Mouse (Mus musculus) spleen, embryonic (tissue): ENCODE measurements at regions not wholly inside any gene's neighbourhood (a gene's known extent, or its start where the extent isn't known, plus 50 kb on each side); places are given as distances from the start of the nearest gene placed in this dataset.
"Not testable (repeated sequence)": the region's sequence is repeated elsewhere in the genome, so short reads cannot be mapped to it uniquely, and the experiment has no call there.

Source experiments
- CTCF ChIA-PET: fragments of 350-600 bp; sonication (Branson Sonifier 250); formaldehyde crosslinking; loops from one replicate; lab custom pipeline; 2022; lab: Charles Lee

- CTCF ChIA-PET: interaction anchor here (0.6 kb wide), 1 partner anchor 219 kb away, joined by 3 read pairs; no protein-coding TSS in a partner anchor
Measured at GRCm38 (mm10) chr9:30697533-30697932, 224.7 kb downstream of the Adamts15 start.

DNA sequence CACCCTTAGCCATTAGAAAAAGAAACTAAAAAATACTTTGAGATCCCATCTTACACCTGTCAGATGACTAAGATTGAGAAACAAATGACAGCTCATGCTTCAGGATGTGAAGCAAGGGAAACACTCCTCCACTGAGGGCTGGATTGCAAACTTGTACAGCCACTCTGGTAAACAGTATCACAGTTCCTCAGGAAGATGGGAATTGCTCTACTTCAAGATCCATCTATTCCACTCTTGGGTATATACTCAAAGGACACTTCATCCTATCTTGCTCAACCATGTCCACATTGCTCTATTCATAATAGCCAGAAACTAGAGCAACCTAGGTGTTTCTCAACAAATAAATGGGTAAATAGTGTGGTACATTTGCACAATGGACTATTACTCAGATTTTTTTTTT is 241.2 kb downstream of the Snx19 start:
- CTCF ChIA-PET: no interaction called here

- CTCF ChIA-PET: no interaction called here
Measured at GRCm38 (mm10) chr9:30662456-30662855, 235.5 kb downstream of the Snx19 start.

GRCm38 (mm10) chr9:30653961-30654360 is 227.1 kb downstream of the Snx19 start:
- CTCF ChIA-PET: no interaction called here

DNA sequence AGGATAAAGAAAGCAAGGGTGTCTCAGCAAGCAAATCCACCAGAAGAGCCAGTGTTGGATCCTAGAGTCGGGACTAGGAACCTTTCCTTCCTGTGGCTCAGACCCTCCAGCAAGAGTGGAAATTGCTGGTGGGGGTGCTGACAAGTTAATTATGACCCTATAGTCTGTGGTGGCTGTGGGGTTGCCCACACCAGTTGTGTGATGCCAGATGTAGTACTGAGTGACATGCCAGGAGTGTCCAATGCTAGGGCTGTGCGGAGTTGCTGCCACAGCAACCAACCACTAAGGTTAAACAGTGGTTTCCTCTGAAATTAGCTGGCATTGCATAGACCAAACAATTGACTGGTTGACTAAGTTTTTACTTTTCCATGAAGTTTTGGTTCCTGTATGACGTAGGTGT is 226.3 kb downstream of the Snx19 start:
- CTCF ChIA-PET: no interaction called here

- CTCF ChIA-PET: no interaction called here
Measured at GRCm38 (mm10) chr9:30649392-30650054, 222.6 kb downstream of the Snx19 start.

DNA sequence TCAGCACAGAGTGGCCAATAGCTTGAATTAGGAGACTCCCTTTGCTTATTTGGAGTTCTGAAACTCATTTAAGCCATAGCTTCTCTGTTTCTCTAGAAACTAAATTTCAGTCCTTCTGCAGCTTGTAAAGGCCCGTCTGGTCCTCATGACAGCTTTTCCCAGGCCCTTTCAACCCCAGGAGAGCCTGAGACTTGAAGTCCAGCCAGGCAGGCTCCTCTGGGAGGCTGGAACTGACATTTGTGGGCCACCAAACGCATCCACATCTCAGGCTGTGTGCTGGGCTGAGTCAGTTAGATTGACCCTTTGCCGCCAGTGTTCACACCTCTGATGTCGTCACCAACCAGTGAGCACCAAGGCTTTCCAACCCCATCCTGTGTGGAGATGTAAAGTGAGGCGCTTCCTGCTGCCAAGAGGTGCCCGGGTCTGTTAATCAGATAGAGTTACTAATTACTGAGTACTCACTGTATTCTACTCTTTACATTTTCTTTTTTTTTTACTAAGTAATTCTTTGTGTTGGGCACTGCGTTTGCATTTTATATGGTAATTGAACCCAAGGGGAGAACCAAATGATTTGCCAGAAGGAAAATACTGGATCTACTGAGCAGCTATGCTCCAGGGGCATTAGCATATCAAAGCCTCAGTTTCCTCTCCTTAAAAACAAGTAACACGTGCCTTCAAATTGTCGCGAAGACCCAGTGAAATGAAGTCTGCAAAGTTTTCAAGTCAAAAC is 207.0 kb downstream of the Snx19 start:
- CTCF ChIA-PET: no interaction called here

- CTCF ChIA-PET: no interaction called here
Measured at GRCm38 (mm10) chr9:30632164-30633146, 205.5 kb downstream of the Snx19 start.

DNA sequence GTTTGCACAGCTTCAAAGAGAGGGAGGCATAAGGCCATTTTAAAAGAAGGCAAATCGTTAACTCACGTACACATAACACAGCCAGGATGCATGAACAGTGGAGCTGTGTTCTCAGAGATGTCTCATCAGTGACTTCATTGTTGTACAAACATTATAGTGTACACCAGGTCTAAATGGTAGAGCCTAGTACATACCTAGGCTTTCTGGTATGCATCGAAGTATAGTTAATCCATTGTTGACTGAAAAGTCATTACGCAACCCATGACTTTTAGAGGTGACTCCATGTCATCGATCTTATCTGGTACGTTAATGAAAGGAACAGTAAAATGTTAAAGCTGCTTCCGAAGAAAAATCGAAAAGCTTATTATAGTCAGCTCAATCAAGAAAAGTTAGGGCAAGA is 198.7 kb downstream of the Snx19 start:
- CTCF ChIA-PET: no interaction called here

- CTCF ChIA-PET: no interaction called here
Measured at GRCm38 (mm10) chr9:30625090-30625489, 198.2 kb downstream of the Snx19 start.

DNA sequence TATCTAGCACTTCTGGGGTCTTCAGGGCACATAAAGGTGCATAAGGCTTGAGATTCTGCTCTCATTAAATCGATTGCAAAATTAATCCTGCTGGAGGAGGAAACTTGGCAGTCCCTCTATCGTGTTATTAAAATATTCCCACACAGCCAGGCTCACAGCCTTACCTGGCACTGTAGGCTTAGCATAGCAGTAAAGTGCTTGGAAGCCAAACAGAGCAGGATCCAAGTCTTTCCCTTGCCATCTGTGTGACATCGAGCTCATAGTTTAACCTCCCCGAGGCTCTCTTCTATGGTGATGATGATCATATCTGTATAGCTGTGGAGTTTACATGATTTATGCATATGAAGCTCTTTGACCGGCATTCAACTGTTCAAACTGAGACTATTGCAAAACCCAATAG is 197.6 kb downstream of the Snx19 start:
- CTCF ChIA-PET: no interaction called here

- CTCF ChIA-PET: no interaction called here
Measured at GRCm38 (mm10) chr9:30619325-30619724, 192.4 kb downstream of the Snx19 start.

DNA sequence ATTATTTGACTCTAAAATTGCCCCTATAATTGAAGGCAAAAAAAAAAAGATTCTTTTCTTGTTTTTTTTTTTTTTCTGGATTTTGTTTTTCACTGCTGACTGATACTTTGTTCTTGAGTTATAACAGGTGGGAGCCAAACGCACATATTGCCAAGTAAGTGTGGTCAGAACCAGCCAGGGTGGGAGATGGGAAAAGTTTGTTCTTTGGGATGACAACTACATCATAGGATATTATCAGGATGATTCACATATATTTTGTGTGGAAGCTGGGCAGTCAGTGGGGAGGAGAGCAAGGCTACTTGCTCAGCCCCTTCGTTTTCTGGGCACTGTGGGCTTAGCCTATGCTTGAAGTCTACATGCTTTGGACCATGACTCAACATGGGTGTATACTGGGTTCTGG is 191.3 kb downstream of the Snx19 start:
- CTCF ChIA-PET: no interaction called here

DNA sequence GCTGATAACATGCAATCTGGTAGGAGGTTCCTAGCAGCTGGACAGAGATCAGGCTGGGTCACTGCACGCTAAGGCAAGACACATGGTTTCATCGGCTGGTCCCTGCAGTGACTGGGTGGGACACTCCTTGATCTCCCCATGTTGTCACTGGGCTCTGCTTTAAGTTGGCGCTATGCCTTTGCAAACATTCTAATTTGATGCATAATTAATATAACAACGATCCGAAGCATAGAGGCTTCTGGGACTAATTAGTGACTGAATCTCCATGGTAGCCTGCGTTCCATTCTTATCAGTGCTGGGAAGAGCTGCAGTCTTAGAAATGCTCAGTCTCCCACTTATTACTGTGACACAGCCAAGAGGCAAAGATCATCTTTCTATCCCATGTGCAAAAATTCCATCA is 186.8 kb downstream of the Snx19 start:
- CTCF ChIA-PET: no interaction called here

GRCm38 (mm10) chr9:30613003-30613552 is 186.2 kb downstream of the Snx19 start:
- CTCF ChIA-PET: interaction anchor here (0.7 kb wide), 1 partner anchor 45 kb away, joined by 3 read pairs; no protein-coding TSS in a partner anchor

- CTCF ChIA-PET: no interaction called here
Measured at GRCm38 (mm10) chr9:30610328-30610727, 183.4 kb downstream of the Snx19 start.

DNA sequence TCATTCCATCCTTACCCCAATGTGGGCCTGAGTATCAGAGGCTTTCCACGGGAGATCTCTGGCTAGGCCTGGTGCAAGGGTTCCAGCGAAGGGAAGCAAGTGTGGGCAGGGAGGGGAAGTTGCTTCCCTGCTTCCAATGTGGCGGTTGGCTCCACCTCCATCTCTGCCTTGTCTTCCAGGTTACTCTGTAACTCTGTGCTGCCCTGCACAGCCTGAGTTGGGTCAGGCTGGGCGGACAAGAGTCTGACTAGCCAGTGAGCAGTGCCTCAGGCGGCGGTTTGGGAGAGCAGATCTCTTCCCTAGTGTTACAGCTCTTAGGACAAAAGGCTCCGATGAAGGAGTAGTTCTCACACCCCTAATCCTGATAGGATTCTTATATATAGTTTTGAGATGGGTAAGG is 172.8 kb downstream of the Snx19 start:
- CTCF ChIA-PET: no interaction called here

DNA sequence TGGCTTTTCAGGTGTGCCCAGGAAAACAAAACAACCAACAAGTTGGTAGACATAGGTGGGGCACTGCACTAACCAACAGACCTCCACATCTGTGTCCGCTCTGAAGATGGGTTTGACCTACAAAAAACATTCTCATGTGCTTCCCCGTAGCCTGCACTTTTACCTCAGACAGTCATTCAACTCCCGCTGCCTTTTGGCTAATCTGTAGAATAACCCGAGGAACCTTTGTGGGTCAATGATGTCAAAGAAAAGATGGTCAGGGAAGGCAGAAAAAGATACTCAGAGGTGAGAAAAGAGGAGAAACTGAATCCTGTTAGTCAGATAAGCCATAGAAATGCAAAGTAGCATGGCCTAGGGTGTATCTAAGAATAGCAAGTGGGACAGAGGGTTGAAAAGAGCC is 170.8 kb downstream of the Snx19 start:
- CTCF ChIA-PET: no interaction called here

- CTCF ChIA-PET: not testable (repeated sequence)
Measured at GRCm38 (mm10) chr9:30597092-30597491, 170.2 kb downstream of the Snx19 start.

DNA sequence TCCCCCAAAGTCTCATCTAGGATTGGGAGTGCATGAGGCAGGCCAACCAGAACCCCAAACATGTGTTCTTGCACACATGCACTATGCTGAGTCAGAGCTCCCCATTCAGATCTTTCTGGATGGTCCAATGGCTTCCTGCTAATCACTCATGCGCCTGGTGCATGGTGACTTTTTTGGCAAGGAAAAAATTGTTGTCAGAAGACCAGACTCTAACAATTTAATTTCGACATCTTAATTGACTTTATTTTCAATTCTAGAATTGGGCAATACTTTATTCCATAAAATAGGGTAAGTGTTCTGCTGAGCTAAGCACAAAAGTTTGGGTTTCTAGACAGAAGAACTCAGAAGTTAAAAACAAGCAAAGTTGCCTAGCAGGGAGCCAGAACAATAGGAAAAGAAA is 165.7 kb downstream of the Snx19 start:
- CTCF ChIA-PET: no interaction called here

DNA sequence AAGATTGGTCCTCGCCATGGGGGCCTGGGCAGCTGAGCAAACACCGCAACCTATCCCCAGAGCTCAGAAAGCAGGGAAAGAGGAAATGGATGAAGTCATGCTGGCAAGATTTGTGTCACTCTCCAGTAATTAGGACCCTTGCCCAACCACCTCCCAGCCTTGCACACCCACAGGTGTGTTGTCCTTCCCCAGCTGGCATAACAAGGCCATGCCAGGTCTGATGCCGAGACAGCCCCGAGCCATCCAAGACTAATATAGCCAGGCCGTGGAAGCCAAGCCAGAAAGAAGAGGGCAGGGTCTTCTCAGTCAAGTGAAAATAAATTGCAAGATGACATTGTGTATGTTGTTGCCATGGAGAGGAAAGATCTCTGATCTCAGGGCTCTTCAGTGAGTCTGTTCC is 164.3 kb downstream of the Snx19 start:
- CTCF ChIA-PET: no interaction called here

DNA sequence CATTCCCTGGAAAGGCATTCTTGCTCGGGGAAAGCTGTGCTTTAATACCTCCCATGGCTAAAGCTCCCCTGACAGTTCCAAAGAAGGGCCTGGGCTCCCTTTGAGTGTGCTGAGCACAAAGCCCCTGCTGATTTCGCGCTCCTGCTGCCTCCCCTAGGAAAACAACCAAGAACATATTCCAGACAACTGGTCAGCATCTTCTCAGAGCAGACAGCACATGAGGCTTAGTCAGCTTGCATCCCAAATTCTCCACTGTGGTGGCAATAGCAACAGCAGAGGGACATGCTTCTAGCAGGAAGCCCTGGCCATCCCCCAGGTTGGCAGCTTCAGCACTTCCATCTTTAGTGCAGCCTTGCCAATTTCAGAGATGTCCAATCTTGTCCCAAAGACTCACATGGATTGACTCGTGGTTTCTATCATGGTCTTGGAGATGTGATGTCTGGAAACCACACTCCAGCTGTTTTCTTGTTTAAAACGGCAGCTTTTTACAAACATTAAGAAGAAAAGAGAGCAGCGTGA is 163.8 kb downstream of the Snx19 start:
- CTCF ChIA-PET: no interaction called here
